ENCODE assay signal across 16 mouse cellular contexts in the genomic region with DNA sequence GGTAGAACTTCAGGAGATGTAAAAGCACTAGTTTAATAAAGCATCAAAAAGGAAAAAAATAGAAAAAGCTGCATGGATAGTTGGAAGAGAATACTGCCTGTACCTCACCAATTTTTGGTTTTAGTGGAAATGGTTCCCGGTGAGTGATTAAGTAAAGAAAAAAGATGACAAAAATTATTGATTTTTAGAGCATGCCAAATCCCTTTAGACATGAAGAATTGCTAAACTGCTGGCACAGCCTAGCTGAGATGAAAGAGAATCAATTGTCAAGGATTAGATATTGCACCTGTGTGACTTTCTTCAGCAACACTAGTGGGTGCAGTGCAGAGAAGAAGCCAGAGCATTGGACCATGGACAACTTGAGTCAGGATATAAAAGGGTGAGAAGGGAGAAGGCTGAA.
"Had no signal": no experiment of that assay in that cellular context is flagged by ENCODE, and none has a peak within 500 bp of the region (broad histone marks: within the 10 kb centered on the region; RNA-seq: fewer than 3 reads in every experiment).

No protein-coding gene starts in this region.

- H3K27me3 ChIP-seq: neural tube, embryonic 13.5 days; neural tube, embryonic 15.5 days; stomach, embryonic 15.5 days had no signal

- H3K9ac ChIP-seq: neural tube, embryonic 13.5 days; neural tube, embryonic 15.5 days; stomach, embryonic 15.5 days had no signal

- H3K4me3 ChIP-seq: neural tube, embryonic 13.5 days; neural tube, embryonic 15.5 days; stomach, embryonic 15.5 days had no signal

- H3K4me1 ChIP-seq: neural tube, embryonic 13.5 days; neural tube, embryonic 15.5 days; stomach, embryonic 15.5 days had no signal

- DNase-seq: retina, postnatal 1 day; right cerebral cortex, adult 18-20 months; right cerebral cortex, postnatal 14 days; right cerebral cortex, postnatal 25 days; right cerebral cortex, postnatal 4 days; spleen, adult 18-20 months; thymus, adult 18-20 months; thymus, adult 2 months; thymus, postnatal 14 days; thymus, postnatal 25 days; thymus, postnatal 36 days; thymus, postnatal 4 days had no signal

- H3K36me3 ChIP-seq: neural tube, embryonic 13.5 days; neural tube, embryonic 15.5 days; stomach, embryonic 15.5 days had no signal

- H3K27ac ChIP-seq: neural tube, embryonic 13.5 days; neural tube, embryonic 15.5 days; stomach, embryonic 15.5 days; stomach, postnatal 0 days had no signal

- H3K9me3 ChIP-seq: neural tube, embryonic 13.5 days; neural tube, embryonic 15.5 days; stomach, embryonic 15.5 days had no signal

- H3K4me2 ChIP-seq: neural tube, embryonic 13.5 days; neural tube, embryonic 15.5 days; stomach, embryonic 15.5 days had no signal
